Mouse (Mus musculus) limb, embryonic 12.5 days (tissue): ENCODE measurements at regions not wholly inside any gene's neighbourhood (a gene's known extent, or its start where the extent isn't known, plus 50 kb on each side); places are given as distances from the start of the nearest gene placed in this dataset.
A peak's percentile ranks its signal among the peaks of the same experiment; 100 is the strongest.

Source experiments
- ATAC-seq: fragments of 200-750 bp; cut with Nextera tagmentation; 2 replicates; pipeline ENCODE4 v1.8.0; 2017; ENCODE audit warnings: low read depth, moderate TSS enrichment; ENCODE audit not compliant: insufficient number of reproducible peaks, insufficient read depth, low FRiP score, low TSS enrichment
- H3K27ac ChIP-seq: fragments of 300-500 bp; sonication (generic); 2 replicates; pipeline ENCODE4 v1.5.1; 2016; ENCODE audit warnings: mild to moderate bottlenecking, moderate library complexity
- H3K27me3 ChIP-seq: fragments of 300-500 bp; sonication (generic); 2 replicates; pipeline ENCODE4 v1.6.1; 2016; ENCODE audit warnings: mild to moderate bottlenecking, moderate library complexity
- H3K36me3 ChIP-seq: fragments of 300-500 bp; sonication (generic); 2 replicates; pipeline ENCODE4 v1.6.1; 2016; ENCODE audit warnings: mild to moderate bottlenecking, moderate library complexity
- H3K4me1 ChIP-seq: fragments of 300-500 bp; sonication (generic); replicated peaks from 2 replicates; pipeline ENCODE4 v1.6.1; 2016
- H3K4me2 ChIP-seq: fragments of 300-500 bp; sonication (generic); 2 replicates; pipeline ENCODE4 v1.6.1; 2016; ENCODE audit warnings: mild to moderate bottlenecking, moderate library complexity
- H3K4me3 ChIP-seq: fragments of 300-500 bp; sonication (generic); replicated peaks from 2 replicates; pipeline ENCODE4 v1.5.1; 2016; ENCODE audit warnings: mild to moderate bottlenecking
- H3K9ac ChIP-seq: fragments of 300-500 bp; sonication (generic); replicated peaks from 2 replicates; pipeline ENCODE4 v1.6.1; 2016; ENCODE audit warnings: mild to moderate bottlenecking, moderate library complexity
- H3K9me3 ChIP-seq: fragments of 300-500 bp; sonication (generic); 2 replicates; pipeline ENCODE4 v1.6.1; 2016; ENCODE audit warnings: mild to moderate bottlenecking, moderate library complexity
- WGBS: fragments of 180-500 bp; shearing (Covaris S2); methylation state at CpG from one replicate; pipeline ENCODE4 v1.1.7; 2016; 5-methylcytosine and 5-hydroxymethylcytosine counted together

DNA sequence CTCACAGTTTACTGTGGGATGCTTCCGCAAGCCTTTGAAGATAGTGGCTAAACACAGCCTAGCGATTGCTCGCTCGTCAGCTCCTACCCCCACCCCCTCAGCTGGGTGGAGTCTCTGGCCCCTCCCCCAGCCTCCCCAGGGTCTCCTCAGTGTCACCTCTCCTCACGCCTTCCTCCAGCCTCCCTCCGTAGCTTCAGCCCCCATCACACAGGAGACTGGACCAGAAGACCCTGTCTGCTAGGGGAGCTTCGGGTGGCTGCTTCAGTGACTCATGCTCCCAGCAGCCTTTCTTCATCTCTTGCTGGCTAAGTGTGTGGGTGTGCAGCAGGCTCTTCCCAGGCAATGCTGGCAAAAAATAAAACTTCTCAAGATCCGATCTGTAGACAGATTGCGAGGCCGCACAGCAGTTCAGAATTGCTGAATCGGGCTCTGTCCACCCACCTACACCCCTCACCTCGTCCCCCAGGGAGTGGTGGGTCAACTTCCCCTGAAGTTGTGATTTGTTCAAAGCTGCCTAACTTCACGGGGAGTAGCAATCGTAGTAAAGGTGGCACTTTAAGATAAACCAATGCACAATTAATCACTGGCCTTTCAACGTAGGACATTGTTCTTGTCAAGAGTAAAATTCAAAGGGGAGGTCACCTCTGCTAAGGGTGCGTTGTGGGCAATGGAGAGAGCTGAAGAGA, 61.2 kb upstream of the Ankrd28 start:
- H3K9ac ChIP-seq = peak overlapping the region; percentile 18; the same call in 1 of the 2 replicates
- WGBS = 7% methylated on average over 16 of the region's 16 CpGs
- no peaks in the 10 kb centered on the region for H3K27me3 ChIP-seq
- peaks cover 15% of the 10 kb centered on the region for H3K4me1 ChIP-seq
- ATAC-seq = peak; percentile 47; the same call in 1 of the 2 replicates
- no peaks in the 10 kb centered on the region for H3K9me3 ChIP-seq
- peak overlapping the region; percentile 47 for H3K4me2 ChIP-seq
- peak overlapping the region; percentile 18 for H3K4me3 ChIP-seq
- no peak overlapping the region for H3K27ac ChIP-seq
- H3K36me3 ChIP-seq = no peaks in the 10 kb centered on the region

DNA sequence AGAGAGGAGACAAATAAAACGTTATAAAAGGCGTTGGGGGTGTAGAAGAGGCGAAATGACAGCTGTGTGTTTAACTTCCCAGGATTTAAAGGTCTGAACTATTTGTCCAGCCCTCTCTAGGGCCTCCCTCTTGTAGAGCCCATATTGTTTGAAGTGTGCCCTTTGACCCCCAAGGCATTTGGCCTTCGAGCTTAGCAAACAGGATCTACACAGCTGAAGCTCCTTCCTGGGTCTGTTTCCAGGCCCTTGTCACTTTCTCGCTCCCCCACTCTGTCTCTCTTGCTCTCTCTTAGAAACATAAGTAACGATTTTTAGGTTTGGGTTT, 61.7 kb upstream of the Ankrd28 start:
- 17% methylated on average over 6 of the region's 6 CpGs for WGBS
- Histone ChIP-seq H3K4me1 (peaks cover 15% of the 10 kb centered on the region), H3K9ac (no peak overlapping the region), H3K27ac (no peak overlapping the region), H3K4me3 (no peak overlapping the region), H3K4me2 (no peak overlapping the region), H3K27me3 (no peaks in the 10 kb centered on the region), H3K9me3 (no peaks in the 10 kb centered on the region), H3K36me3 (no peaks in the 10 kb centered on the region)
- ATAC-seq = no peak

DNA sequence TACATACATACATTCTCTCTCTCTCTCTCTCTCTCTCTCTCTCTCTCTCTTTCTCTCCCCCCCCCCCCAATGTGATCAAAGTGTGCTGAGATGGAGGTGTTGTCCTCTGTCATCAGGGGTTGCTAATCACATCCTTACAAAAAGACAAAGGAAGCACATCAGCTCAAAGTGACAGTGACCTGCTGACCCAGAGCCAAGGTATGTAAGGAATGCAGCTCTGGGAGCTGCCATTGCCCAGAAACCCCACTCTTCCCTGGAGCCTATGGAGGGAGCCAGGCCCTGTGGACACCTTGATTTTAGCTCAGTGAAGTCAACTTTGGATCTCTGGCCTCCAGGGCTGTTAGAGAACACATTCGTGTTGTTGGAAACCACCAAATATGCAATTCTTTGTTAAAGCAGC, 66.0 kb upstream of the Ankrd28 start:
- peaks cover 7% of the 10 kb centered on the region for H3K4me1 ChIP-seq
- H3K36me3 ChIP-seq = no peaks in the 10 kb centered on the region
- no peaks in the 10 kb centered on the region for H3K27me3 ChIP-seq
- 56% methylated on average over 1 of the region's 1 CpGs for WGBS
- H3K4me2 ChIP-seq = no peak overlapping the region
- no peak overlapping the region for H3K4me3 ChIP-seq
- no peak overlapping the region for H3K27ac ChIP-seq
- no peak for ATAC-seq
- H3K9me3 ChIP-seq = no peaks in the 10 kb centered on the region
- H3K9ac ChIP-seq = no peak overlapping the region

DNA sequence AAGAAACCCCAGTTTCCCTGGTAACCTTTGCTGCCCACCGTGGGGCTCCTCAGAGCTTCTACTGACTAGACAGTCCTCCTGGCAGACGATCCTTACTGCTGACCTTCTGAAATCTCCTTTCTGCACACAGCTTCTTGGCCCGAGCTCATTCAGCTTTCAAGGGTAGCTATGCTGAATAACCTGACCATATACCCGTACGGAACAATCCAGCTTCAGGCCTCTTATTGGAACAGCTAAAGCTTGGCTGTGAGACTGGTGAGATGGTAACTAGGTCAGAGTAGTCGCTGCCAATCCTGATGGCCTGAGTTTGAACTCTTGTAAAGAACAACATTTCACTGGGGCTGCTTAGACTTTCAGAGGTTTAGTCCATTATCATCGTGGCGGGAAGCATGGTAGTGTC, 69.1 kb upstream of the Ankrd28 start:
- Histone ChIP-seq H3K27me3 (no peaks in the 10 kb centered on the region), H3K27ac (no peak overlapping the region), H3K9ac (no peak overlapping the region), H3K36me3 (no peaks in the 10 kb centered on the region), H3K4me3 (no peak overlapping the region), H3K9me3 (no peaks in the 10 kb centered on the region), H3K4me1 (no peaks in the 10 kb centered on the region), H3K4me2 (no peak overlapping the region)
- no peak for ATAC-seq
- 78% methylated on average over 8 of the region's 8 CpGs for WGBS

DNA sequence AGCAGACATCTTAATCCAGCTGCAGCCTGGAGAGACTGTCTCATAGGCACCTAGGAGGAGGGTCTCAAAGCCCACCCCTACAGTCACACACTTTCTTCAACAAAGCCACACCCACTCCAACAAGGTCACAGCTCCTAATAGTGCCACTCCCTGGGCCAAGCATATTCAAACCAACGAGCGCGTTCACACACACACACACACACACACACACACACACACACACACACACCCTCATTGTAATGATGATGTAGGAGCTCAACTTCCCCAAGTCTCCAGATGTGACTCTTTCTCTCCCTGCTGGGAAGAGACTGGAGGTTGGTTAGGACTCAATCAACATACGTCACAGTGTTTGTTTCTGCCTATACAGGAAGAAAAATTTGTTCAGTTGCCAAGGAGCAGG, 69.5 kb upstream of the Ankrd28 start:
- Histone ChIP-seq H3K4me1 (no peaks in the 10 kb centered on the region), H3K4me3 (no peak overlapping the region), H3K27me3 (no peaks in the 10 kb centered on the region), H3K27ac (no peak overlapping the region), H3K9ac (no peak overlapping the region), H3K36me3 (no peaks in the 10 kb centered on the region), H3K9me3 (no peaks in the 10 kb centered on the region), H3K4me2 (no peak overlapping the region)
- no peak for ATAC-seq
- WGBS = 74% methylated on average over 4 of the region's 4 CpGs

DNA sequence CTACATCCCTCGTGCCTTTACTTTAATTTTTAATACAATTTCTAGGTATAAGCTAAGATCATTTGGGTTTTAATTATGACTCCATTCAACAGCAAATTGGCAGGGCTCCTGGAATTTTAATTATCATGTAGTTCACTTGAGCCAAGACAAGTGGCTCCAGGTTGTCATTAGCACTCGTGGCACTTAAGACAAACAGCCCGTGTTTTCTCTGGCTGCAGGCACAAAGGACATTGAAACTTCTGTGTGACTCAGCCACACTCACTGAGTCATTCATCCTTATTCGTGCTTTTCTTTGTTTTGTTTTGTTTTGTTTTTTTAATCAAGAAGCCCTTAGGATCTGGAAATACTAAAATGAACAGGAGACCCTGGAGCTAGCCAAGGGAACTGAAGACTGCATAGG, 71.5 kb upstream of the Ankrd28 start:
- no peaks in the 10 kb centered on the region for H3K27me3 ChIP-seq
- no peak for ATAC-seq
- 42% methylated on average over 4 of the region's 4 CpGs for WGBS

DNA sequence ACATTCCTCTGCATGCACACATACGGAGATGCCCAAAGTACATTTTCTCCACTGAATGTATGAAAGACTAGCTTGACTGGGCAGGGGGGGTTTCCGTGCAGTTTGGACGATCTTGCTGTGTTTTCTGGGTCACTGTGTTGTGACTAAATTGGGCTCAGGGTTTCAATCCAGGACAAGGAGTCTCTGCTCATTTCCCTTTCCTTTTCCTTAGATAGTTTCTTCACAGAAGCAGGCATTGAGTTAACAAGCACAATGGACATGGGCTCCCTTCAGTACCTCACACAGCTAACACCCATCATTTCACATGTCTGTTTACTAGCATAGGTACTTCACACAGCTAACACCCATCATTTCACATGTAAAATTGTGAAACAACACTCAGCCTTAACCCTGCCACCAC, 73.2 kb upstream of the Ankrd28 start:
- 88% methylated on average over 3 of the region's 3 CpGs for WGBS
- H3K27me3 ChIP-seq = no peaks in the 10 kb centered on the region
- no peak overlapping the region for H3K27ac ChIP-seq
- H3K9me3 ChIP-seq = no peaks in the 10 kb centered on the region
- no peak for ATAC-seq
- H3K4me3 ChIP-seq = no peak overlapping the region
- no peak overlapping the region for H3K4me2 ChIP-seq
- no peaks in the 10 kb centered on the region for H3K36me3 ChIP-seq
- H3K4me1 ChIP-seq = no peaks in the 10 kb centered on the region
- no peak overlapping the region for H3K9ac ChIP-seq

More for the DNA sequence above, 71.5 kb upstream of the Ankrd28 start:
- Histone ChIP-seq H3K36me3 (no peaks in the 10 kb centered on the region), H3K27ac (no peak overlapping the region), H3K4me2 (no peak overlapping the region), H3K4me3 (no peak overlapping the region), H3K4me1 (no peaks in the 10 kb centered on the region), H3K9ac (no peak overlapping the region), H3K9me3 (no peaks in the 10 kb centered on the region)

DNA sequence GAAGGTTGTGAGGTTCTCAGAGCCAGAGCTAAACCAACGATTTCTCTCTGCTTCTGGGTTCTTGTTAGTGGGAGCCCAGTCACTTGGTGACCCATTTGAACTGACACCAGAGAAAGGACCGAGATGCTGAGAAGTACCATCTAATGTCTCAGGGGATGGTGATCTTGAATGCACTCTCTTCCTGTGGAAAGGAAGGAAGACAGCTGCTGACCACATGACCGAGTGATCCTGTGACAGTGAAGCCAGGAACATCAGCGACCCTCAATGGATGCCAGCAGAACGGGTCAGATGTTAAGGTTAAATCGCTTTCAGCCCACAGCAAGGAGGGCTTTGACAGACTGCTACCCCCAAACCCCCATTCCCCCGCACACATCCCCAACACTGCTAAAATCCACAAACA, 78.1 kb upstream of the Ankrd28 start:
- no peaks in the 10 kb centered on the region for H3K9me3 ChIP-seq
- H3K27me3 ChIP-seq = no peaks in the 10 kb centered on the region
- no peak for ATAC-seq
- no peaks in the 10 kb centered on the region for H3K36me3 ChIP-seq
- no peak overlapping the region for H3K9ac ChIP-seq
- H3K4me3 ChIP-seq = no peak overlapping the region
- no peak overlapping the region for H3K4me2 ChIP-seq
- H3K27ac ChIP-seq = no peak overlapping the region
- H3K4me1 ChIP-seq = no peaks in the 10 kb centered on the region
- 70% methylated on average over 7 of the region's 7 CpGs for WGBS

DNA sequence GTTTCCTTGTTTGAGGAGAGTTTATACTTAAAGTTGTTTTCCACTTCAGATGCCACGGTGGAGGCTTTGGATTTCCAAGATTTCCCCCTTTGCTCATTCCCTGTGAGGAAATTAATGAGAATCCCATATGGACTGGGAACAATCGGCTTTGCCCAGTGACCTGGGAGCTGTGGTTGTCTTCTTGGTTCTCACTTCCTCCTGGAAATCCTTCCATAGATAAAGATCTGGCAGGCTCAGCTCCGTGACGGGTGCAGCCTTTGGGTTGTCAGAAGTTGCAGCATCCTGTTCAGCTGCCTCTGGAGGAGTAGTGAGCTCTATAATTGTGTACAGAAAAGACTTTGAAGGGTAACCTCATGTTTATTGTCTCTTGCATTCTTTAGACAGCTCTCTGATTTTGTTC, 78.8 kb upstream of the Ankrd28 start:
- Histone ChIP-seq H3K36me3 (no peaks in the 10 kb centered on the region), H3K27ac (no peak overlapping the region), H3K4me1 (no peaks in the 10 kb centered on the region), H3K27me3 (no peaks in the 10 kb centered on the region), H3K9ac (no peak overlapping the region), H3K4me3 (no peak overlapping the region), H3K9me3 (no peaks in the 10 kb centered on the region), H3K4me2 (no peak overlapping the region)
- WGBS = 41% methylated on average over 4 of the region's 4 CpGs
- no peak for ATAC-seq

DNA sequence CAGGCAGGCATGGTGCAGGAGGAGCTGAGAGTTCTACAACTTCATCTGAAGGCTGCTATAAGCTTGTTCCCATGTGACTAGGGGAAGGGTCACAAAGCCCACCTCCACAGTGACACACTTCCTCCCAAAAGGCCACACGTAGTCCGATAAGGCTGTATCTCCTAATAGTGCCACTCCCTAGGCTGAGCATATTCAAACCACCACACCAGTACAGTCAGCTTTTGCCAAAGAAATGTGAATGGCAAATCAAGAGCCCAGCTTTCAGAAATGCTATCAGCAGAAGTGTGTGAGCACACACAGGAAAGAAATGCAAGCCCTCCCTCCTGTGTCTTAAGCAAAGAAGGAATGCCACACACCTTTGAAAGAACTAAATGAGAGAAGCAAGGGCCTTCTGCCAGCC, 80.4 kb upstream of the Ankrd28 start:
- Histone ChIP-seq H3K36me3 (no peaks in the 10 kb centered on the region), H3K4me1 (no peaks in the 10 kb centered on the region), H3K27me3 (no peaks in the 10 kb centered on the region), H3K4me2 (no peak overlapping the region), H3K27ac (no peak overlapping the region), H3K9me3 (no peaks in the 10 kb centered on the region), H3K4me3 (no peak overlapping the region), H3K9ac (no peak overlapping the region)
- ATAC-seq = no peak
- 91% methylated on average over 2 of the region's 2 CpGs for WGBS

DNA sequence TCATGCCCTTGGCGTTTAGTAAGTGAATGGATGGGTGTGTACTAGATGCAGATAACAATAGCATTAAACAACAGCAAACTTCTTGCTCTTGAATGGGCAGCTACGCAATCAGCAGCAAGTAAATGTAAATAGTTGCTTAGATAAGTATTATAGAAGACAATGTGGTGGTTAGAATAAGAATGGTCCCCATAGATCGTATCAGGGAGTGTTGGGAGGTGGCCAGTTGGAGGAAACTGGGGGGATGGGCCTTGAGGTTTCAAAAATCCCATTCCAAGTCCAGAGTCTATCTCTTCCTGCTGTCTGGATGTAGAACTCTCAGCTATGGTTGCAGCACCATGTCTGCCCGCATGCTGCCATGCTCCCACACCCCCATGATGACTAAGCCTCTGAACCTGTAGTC, 88.0 kb upstream of the Ankrd28 start:
- H3K27me3 ChIP-seq = no peaks in the 10 kb centered on the region
- no peak overlapping the region for H3K9ac ChIP-seq
- ATAC-seq = no peak
- WGBS = 91% methylated on average over 4 of the region's 4 CpGs
- H3K4me1 ChIP-seq = no peaks in the 10 kb centered on the region
- H3K4me3 ChIP-seq = no peak overlapping the region
- 0 out of 2 replicates have a peak, but pooled peaks cover 16% of the 10 kb centered on the region for H3K9me3 ChIP-seq
- no peaks in the 10 kb centered on the region for H3K36me3 ChIP-seq
- H3K27ac ChIP-seq = no peak overlapping the region
- no peak overlapping the region for H3K4me2 ChIP-seq

DNA sequence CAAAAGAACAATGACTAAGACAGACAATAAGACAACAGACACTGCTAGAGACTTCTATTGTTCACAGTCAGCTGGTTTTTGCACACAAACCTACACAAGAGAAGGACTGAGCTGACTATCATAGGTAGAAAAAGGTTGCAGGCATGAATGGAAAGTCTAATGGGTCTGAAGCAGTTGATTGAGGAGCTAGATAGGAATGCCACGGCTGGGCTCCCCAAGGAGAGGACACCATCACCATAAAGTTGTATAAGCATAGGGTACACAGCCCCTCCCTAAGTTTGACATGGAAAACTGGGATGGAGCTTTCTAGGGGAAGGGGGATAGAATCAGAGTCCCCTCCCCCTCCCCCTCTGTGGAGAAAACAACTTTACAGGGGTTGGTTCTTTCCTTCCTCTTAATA, 88.5 kb upstream of the Ankrd28 start:
- Histone ChIP-seq H3K9ac (no peak overlapping the region), H3K27me3 (no peaks in the 10 kb centered on the region), H3K9me3 (peaks cover 17% of the 10 kb centered on the region; the same call in 1 of the 2 replicates), H3K4me2 (no peak overlapping the region), H3K4me1 (no peaks in the 10 kb centered on the region), H3K4me3 (no peak overlapping the region), H3K36me3 (no peaks in the 10 kb centered on the region), H3K27ac (no peak overlapping the region)
- 91% methylated on average over 1 of the region's 1 CpGs for WGBS
- no peak for ATAC-seq
